13 mouse cellular contexts compared by ENCODE assay signal in the genomic region with DNA sequence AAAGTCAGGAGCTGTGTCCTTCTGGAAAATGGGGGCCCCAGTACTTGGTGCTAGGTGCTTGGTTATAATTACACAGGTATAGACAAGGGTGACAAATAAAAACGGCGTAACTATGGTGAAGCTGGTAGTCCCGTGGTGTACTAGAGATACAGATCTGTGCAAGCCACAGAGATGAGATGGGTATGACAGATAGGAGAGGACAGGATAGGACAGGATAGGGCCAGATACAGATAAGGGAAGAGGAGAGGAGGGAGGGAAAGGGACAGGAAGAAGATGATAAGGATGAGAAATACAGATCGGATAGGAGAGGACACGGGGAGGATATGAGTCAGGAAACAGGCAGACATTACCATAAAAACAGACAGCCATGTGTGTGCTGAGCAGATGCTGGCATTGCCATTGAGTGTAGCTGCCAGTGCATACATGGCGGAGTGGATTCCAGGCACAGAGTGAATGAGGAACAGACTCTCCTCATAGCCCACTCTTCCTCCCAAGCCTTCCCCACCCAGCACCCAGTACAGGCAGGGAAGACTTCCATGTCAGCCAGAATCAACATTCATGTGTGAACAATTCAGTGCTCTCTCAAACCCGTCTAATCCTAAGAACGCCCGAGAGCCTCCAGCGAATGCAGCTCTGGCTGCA.
"Had no signal": no experiment of that assay in that cellular context is flagged by ENCODE, and none has a peak within 500 bp of the region (broad histone marks: within the 10 kb centered on the region; RNA-seq: fewer than 3 reads in every experiment).

No protein-coding gene starts in this region.

- H3K4me2 ChIP-seq: limb, embryonic 12.5 days; liver, embryonic 13.5 days; lung, embryonic 15.5 days had no signal

- H3K9ac ChIP-seq: limb, embryonic 12.5 days; liver, embryonic 13.5 days; liver, postnatal 0 days; lung, embryonic 15.5 days had no signal

- H3K27ac ChIP-seq: kidney, postnatal 0 days; layer of hippocampus, adult 2 months; limb, embryonic 12.5 days; liver, embryonic 13.5 days; lung, embryonic 15.5 days; macrophage had no signal

- H3K4me3 ChIP-seq: layer of hippocampus, adult 2 months; limb, embryonic 12.5 days; liver, embryonic 13.5 days; lung, embryonic 15.5 days had no signal

- H3K27me3 ChIP-seq: limb, embryonic 12.5 days; liver, embryonic 13.5 days; lung, embryonic 15.5 days had no signal

- H3K4me1 ChIP-seq: limb, embryonic 12.5 days; liver, embryonic 13.5 days; lung, embryonic 15.5 days had no signal

- H3K9me3 ChIP-seq: limb, embryonic 12.5 days; lung, embryonic 15.5 days had no signal

- DNase-seq: kidney, adult 11 months; kidney, adult 9 months; kidney, postnatal 36 days; liver; liver, embryonic 13.5 days; liver, postnatal 0 days; lung, postnatal 14 days; thymus, postnatal 36 days had no signal

- ATAC-seq: liver, postnatal 0 days had no signal

- H3K36me3 ChIP-seq: limb, embryonic 12.5 days; liver, embryonic 13.5 days; lung, embryonic 15.5 days had no signal
